Mouse (Mus musculus) heart, adult 18-20 months (tissue): ENCODE results near the gene Tbcd. TPM values are rescaled to one million over a fixed set of nuclear protein-coding genes. Genes with fewer than 3 reads are reported as not detected.

Source experiments
- DNase-seq, 2 experiments: peaks; one replicate each; pipeline ENCODE4 v3.0.0; 2021 to 2022; ENCODE audit warnings: mixed read lengths in 1 of 2
- long read RNA-seq, 2 experiments: library from polyadenylated mRNA; stranded (forward); transcript quantifications; one replicate each; pipeline ENCODE4 v2.0.0; 2021
- total RNA-seq, 2 experiments: library from RNA; stranded (reverse); gene quantifications; 2 replicates each; pipeline ENCODE4 v1.2.3; 2021

Tbcd gene
- 10 to 100 TPM; 12.0 to 12.7 TPM for total RNA-seq
- long read RNA-seq, experiment 1 = 0 reads
- long read RNA-seq, experiment 2, partial matches to known transcripts = 2 of 2 reads
- long read RNA-seq, experiment 2, other reads (novel, unspliced or antisense) = 0 of 2 reads

- DNase-seq = peak; percentile 95 to 98
Observed at GRCm38 (mm10) chr11:121451753-121452635, at the start of gene Tbcd. Gene Tbcd, plus strand, starts transcription at chr11:121451949.

DNA sequence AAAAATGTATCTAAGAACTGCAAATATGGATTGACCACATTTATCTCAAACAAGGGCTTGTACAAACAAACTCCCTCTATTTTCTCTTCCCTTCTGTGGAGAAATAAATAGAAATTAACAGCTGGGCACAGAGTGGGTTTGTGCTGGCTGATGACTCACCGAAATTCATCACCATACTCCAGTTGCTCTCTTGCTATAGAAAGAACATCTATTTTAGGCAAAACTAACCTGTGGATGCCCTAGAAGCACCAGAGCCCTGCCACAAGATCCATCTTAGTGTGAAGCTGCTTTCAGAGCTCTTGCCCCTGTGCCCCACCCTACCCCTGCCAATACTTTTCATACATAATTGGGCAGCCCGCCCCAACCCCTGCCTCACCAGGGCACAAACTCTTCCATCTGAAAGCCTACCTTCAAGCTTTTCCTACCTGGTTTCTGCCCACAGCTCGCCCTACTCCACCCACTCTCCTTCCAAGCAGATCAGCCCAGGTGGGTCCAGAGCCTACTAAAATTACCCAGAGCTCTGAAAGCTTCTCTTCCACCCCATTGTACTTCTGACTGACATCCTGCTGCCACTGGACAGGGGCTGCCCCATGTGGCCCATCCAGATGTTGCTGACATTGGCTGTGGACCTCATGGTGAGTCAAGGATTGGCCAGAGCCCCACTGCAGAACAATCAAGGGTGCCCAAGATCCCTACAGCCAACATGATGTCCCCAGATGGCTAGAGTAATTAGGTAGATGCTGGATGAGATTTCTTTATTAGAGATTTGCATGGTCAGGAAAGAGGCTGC lies 44.2 kb upstream of the Tbcd start:
- DNase-seq = no peak

- DNase-seq = no peak
Observed at GRCm38 (mm10) chr11:121414762-121415161, 37.0 kb upstream of the Tbcd start.

DNA sequence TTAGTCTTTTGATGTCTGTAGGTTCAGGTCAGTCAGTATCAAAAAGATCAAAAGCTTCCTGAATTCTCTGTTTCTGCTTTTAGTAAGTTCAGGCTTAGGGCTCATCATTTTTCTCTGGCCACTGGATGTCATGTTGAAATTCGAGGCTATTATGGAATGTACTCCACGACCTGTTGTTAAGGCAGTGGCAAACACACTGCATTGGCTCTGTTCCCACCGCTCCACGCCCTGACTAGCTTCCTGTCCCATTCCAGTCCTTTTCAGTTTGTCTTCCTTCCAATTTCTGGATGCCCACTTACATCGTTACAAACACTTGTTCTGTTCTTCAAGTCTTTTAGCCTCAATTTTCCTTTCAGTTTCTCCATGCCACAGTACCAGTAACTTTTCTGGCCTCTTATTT lies 36.4 kb upstream of the Tbcd start:
- DNase-seq = no peak

GRCm38 (mm10) chr11:121417971-121418370 lies 33.8 kb upstream of the Tbcd start:
- DNase-seq = no peak

GRCm38 (mm10) chr11:121418932-121419331 lies 32.8 kb upstream of the Tbcd start:
- DNase-seq = no peak

DNA sequence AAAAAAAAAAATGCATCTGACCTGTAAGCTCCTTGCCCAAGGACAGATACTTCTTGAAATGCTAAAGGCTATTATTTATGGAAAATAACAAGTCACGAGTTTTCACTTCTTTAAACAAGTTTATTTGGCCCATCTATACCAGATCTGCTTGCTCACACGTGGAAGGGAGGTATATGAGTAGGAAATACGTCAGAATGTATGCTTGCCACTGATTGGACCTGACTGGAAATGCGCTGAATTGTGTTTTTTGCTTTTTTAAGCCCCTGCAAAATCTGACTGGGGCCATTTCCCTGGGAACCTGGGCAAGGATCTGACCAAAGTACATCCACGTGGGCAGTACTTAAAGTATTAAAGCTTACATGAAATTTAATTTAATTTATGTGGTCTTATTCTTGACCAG lies 31.4 kb upstream of the Tbcd start:
- no peak for DNase-seq

- DNase-seq = peak; percentile 100
Observed at GRCm38 (mm10) chr11:121420830-121421552, 30.8 kb upstream of the Tbcd start, which contains the start of gene Fn3krp. Gene Fn3krp, plus strand, starts transcription at chr11:121421401.

- no peak for DNase-seq
Observed at GRCm38 (mm10) chr11:121421553-121422173, 30.1 kb upstream of the Tbcd start.

DNA sequence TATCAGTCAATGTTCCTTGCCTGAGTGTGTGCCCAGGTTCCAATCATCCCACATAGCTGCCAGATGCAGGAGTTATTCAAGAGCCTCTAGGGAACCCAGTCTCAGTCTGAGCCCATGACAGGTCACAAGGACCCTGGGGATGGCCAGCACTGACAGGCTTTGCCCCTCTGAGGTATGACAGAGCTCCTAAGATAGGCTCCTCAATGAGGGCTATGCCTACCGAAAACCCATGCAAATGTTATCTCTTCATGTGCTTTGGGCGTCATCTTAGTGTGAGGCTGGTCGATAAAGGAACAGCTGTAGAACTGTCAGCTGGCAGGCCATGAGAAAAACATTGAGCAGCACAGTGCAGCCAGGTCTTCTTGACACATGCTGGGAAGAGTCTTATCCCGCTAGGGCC lies 18.4 kb upstream of the Tbcd start:
- DNase-seq = no peak

GRCm38 (mm10) chr11:121434156-121435155 lies 17.3 kb upstream of the Tbcd start, which contains the start of gene Fn3k:
Gene Fn3k, plus strand, starts transcription at chr11:121434913.
- peak; percentile 94 for DNase-seq

GRCm38 (mm10) chr11:121437236-121437635 lies 14.5 kb upstream of the Tbcd start:
- DNase-seq = no peak

DNA sequence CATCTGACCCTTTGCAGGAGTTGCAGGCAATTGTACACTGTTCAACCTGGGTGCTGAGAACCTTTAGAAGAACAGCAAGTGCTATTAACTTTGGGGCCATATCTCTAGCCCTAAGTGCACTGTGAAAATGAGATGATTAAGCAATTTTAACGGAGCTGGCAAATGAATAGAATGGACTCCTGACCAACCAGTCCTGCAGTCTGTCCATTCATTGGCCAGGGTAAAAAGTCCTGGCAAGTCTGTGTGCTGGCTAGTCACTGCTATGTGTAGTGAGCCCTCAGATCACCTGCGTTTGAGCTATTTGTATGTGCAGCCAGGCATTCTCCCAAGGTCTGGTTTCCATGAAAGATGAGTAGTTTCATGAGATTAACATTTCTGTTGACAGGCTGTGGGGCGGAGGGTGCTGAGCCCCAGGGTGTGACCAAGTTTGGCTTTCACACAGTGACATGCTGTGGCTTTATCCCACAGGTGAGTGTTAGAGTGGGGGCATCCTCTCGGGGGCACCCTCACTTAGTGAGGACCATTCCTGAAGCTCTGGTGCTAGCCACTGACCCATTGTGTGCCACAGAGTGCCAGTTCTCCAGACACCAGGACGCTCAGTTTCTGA lies 12.0 kb upstream of the Tbcd start:
- DNase-seq = no peak

DNA sequence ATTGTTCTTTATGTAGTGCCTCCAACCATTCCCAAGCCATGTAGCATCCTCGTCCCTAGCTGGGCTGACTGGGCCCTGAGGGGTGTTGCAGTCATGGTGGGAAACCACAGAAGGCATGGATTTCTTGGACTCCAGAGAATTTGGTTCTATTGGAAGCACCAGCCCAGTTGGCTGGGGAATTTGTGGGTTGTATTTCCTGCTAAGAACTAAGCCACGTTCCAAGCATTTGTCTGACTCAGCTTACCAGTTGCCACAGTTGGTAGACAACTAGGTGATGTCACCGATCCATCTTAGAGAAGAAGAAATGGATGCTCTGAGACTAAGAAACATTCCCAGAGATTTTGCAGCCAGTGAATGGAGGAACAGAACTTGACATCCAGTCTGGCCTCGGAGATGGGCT lies 10.1 kb upstream of the Tbcd start:
- no peak for DNase-seq

- no peak for DNase-seq
Observed at GRCm38 (mm10) chr11:121442076-121442475, 9.7 kb upstream of the Tbcd start.

DNA sequence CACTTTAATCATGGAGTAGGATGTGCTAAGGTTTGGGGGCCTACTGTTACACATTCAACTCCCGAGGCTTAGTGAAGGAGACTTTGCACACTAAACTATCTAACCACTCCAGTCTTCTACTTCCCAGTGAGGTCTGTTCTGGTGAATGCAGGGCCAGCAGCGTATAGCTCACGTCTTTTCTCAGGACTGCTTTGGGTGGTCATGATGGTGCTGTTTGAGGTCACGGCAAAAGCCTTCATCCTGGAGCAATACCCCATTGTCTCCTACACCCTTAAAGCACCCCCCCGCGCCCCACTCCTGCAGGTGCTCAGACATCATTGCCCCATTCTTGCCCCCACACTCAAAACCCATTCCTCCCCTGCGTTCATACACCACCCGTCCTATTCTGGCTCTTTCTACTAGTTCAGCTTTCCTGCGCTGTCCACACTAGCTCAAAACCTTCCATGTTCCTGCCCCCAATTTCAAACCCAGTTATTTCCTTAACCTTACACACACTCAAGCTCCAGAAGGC lies 478 bp upstream of the Tbcd start:
- DNase-seq = no peak

GRCm38 (mm10) chr11:121457874-121458273 lies 6.1 kb downstream of the Tbcd start:
- DNase-seq = no peak

GRCm38 (mm10) chr11:121467408-121467807 lies 15.7 kb downstream of the Tbcd start:
- no peak for DNase-seq

- no peak for DNase-seq
Observed at GRCm38 (mm10) chr11:121474831-121475230, 23.1 kb downstream of the Tbcd start.
